In genomic region chr6:109150023-109150911, GRCm38 (mm10) we compare ENCODE assay signal across 8 mouse cellular contexts.
DNase-seq lines count a peak whose midpoint lies in the region; ATAC-seq and TF ChIP-seq lines count a peak whose summit lies in the region.

No protein-coding gene starts in this region.

- WGBS in intestine, postnatal 0 days = 61% methylated on average over 22 of the region's 22 CpGs
- 62% methylated on average over 22 of the region's 22 CpGs for WGBS in midbrain, embryonic 12.5 days
- WGBS in stomach, embryonic 16.5 days = 57% methylated on average over 22 of the region's 22 CpGs

- peak; percentile 33 for DNase-seq in gastrocnemius, adult 18-20 months (ENCODE audit: low spot score)
- no peak for DNase-seq in gastrocnemius, postnatal 25 days
- peak; percentile 92 to 96 for DNase-seq in cerebellum, postnatal 14 days
- DNase-seq in frontal cortex, postnatal 14 days (ENCODE audit: low spot score in 2 of 2) = peak; percentile 66 to 85
- peak; percentile 86 to 92 for DNase-seq in left cerebral cortex, postnatal 10 days (ENCODE audit: extremely low spot score in 1 of 2, low spot score in 2 of 2)

- no peaks in the 10 kb centered on the region for H3K27me3 ChIP-seq in intestine, postnatal 0 days (replicated peaks; ENCODE audit: control insufficient read depth, insufficient read depth, low read length)
- no peaks in the 10 kb centered on the region for H3K27me3 ChIP-seq in midbrain, embryonic 12.5 days
- no peaks in the 10 kb centered on the region for H3K27me3 ChIP-seq in stomach, embryonic 16.5 days (ENCODE audit: control insufficient read depth, insufficient read depth, low read length)

- H3K9ac ChIP-seq in intestine, postnatal 0 days (ENCODE audit: low read depth, low read length) = no peak overlapping the region
- H3K9ac ChIP-seq in midbrain, embryonic 12.5 days (replicated peaks) = no peak overlapping the region
- no peak overlapping the region for H3K9ac ChIP-seq in stomach, embryonic 16.5 days (ENCODE audit: low read length)

- no peak for ATAC-seq in intestine, postnatal 0 days
- peak; percentile 84 for ATAC-seq in midbrain, embryonic 12.5 days (ENCODE audit: low FRiP score, low read depth)
- peak; percentile 75; the same call in 1 of the 2 replicates for ATAC-seq in stomach, embryonic 16.5 days (ENCODE audit: insufficient read depth, low FRiP score)

- no peak overlapping the region for H3K4me3 ChIP-seq in intestine, postnatal 0 days (ENCODE audit: low read depth, low read length)
- no peak overlapping the region for H3K4me3 ChIP-seq in midbrain, embryonic 12.5 days
- no peak overlapping the region for H3K4me3 ChIP-seq in stomach, embryonic 16.5 days (replicated peaks; ENCODE audit: low read length)

- H3K4me2 ChIP-seq in intestine, postnatal 0 days (replicated peaks; ENCODE audit: low read depth) = no peak overlapping the region
- no peak overlapping the region for H3K4me2 ChIP-seq in midbrain, embryonic 12.5 days (replicated peaks)
- H3K4me2 ChIP-seq in stomach, embryonic 16.5 days (ENCODE audit: low read depth, low read length) = no peak overlapping the region

- intact Hi-C loops in left cerebral cortex, postnatal 10 days (cut with DNase I) = loop anchor here (10.0 kb wide), 2 partner anchors 275 to 1495 kb away; partner anchors contain the start of gene Grm7

- H3K9me3 ChIP-seq in intestine, postnatal 0 days (ENCODE audit: control insufficient read depth) = no peaks in the 10 kb centered on the region
- no peaks in the 10 kb centered on the region for H3K9me3 ChIP-seq in midbrain, embryonic 12.5 days
- H3K9me3 ChIP-seq in stomach, embryonic 16.5 days (replicated peaks; ENCODE audit: control insufficient read depth, low read length) = no peaks in the 10 kb centered on the region

- TF ChIP-seq CTCF in intestine, postnatal 0 days (IDR thresholded peaks at IDR 0.05; ENCODE audit: low read depth) = peak; percentile 88

- no peaks in the 10 kb centered on the region for H3K36me3 ChIP-seq in intestine, postnatal 0 days (ENCODE audit: control insufficient read depth, insufficient read depth)
- H3K36me3 ChIP-seq in midbrain, embryonic 12.5 days = no peaks in the 10 kb centered on the region
- no peaks in the 10 kb centered on the region for H3K36me3 ChIP-seq in stomach, embryonic 16.5 days (ENCODE audit: control insufficient read depth, insufficient read depth, low read length)

- H3K27ac ChIP-seq in intestine, postnatal 0 days (ENCODE audit: low read depth, low read length) = no peak overlapping the region
- no peak overlapping the region for H3K27ac ChIP-seq in midbrain, embryonic 12.5 days (replicated peaks)
- H3K27ac ChIP-seq in stomach, embryonic 16.5 days (ENCODE audit: low read length) = no peak overlapping the region

- no peaks in the 10 kb centered on the region for H3K4me1 ChIP-seq in intestine, postnatal 0 days (replicated peaks; ENCODE audit: control insufficient read depth, insufficient read depth, low read length)
- peaks cover 3% of the 10 kb centered on the region; the same call in 1 of the 2 replicates for H3K4me1 ChIP-seq in midbrain, embryonic 12.5 days
- H3K4me1 ChIP-seq in stomach, embryonic 16.5 days (ENCODE audit: control insufficient read depth, insufficient read depth, low read length) = no peaks in the 10 kb centered on the region
